Comparison of ENCODE assay signal across 11 mouse cellular contexts in genomic region chr19:40395321-40395695, GRCm38 (mm10).
DNase-seq lines count a peak whose midpoint lies in the region; ATAC-seq lines count a peak whose summit lies in the region.
"Had no signal": no experiment of that assay in that cellular context is flagged by ENCODE, and none has a peak within 500 bp of the region (broad histone marks: within the 10 kb centered on the region; RNA-seq: fewer than 3 reads in every experiment).

No protein-coding gene starts in this region.

- ATAC-seq in heart, embryonic 13.5 days (ENCODE audit: extremely low read depth, insufficient number of reproducible peaks, low FRiP score, low TSS enrichment): no peak
- no peak for ATAC-seq in neural tube, embryonic 11.5 days (ENCODE audit: insufficient read depth, low FRiP score, low TSS enrichment)
- no peak for ATAC-seq in limb, embryonic 12.5 days (ENCODE audit: insufficient number of reproducible peaks, insufficient read depth, low FRiP score, low TSS enrichment, low read depth)
- ATAC-seq in stomach, embryonic 16.5 days (ENCODE audit: insufficient read depth, low FRiP score): no peak

- no peak overlapping the region for H3K4me3 ChIP-seq in heart, embryonic 13.5 days
- no peak overlapping the region for H3K4me3 ChIP-seq in neural tube, embryonic 11.5 days (ENCODE audit: low read depth, low read length)
- H3K4me3 ChIP-seq in limb, embryonic 12.5 days (replicated peaks): no peak overlapping the region
- H3K4me3 ChIP-seq in stomach, embryonic 16.5 days (replicated peaks; ENCODE audit: low read length): no peak overlapping the region
- H3K4me3 ChIP-seq: erythroblast, embryonic 14.5 days had no signal

- H3K4me2 ChIP-seq in heart, embryonic 13.5 days: peak overlapping the region; percentile 30
- no peak overlapping the region for H3K4me2 ChIP-seq in neural tube, embryonic 11.5 days (ENCODE audit: low read depth)
- H3K4me2 ChIP-seq in limb, embryonic 12.5 days: no peak overlapping the region
- peak overlapping the region; percentile 19 for H3K4me2 ChIP-seq in stomach, embryonic 16.5 days (ENCODE audit: low read depth, low read length)

- intact Hi-C loops in heart, postnatal 36 days (cut with DNase I): loop anchor here (2.0 kb wide), 1 partner anchor 41 kb away; no protein-coding TSS in a partner anchor

- no peaks in the 10 kb centered on the region for H3K9me3 ChIP-seq in heart, embryonic 13.5 days
- H3K9me3 ChIP-seq in neural tube, embryonic 11.5 days (ENCODE audit: control insufficient read depth, low read length): no peaks in the 10 kb centered on the region
- H3K9me3 ChIP-seq in limb, embryonic 12.5 days: no peaks in the 10 kb centered on the region
- no peaks in the 10 kb centered on the region for H3K9me3 ChIP-seq in stomach, embryonic 16.5 days (replicated peaks; ENCODE audit: control insufficient read depth, low read length)

- H3K4me1 ChIP-seq in heart, embryonic 13.5 days: peaks cover 35% of the 10 kb centered on the region
- no peaks in the 10 kb centered on the region; the same call in 1 of the 2 replicates for H3K4me1 ChIP-seq in neural tube, embryonic 11.5 days (ENCODE audit: control insufficient read depth, insufficient read depth, low read length)
- peaks cover 17% of the 10 kb centered on the region for H3K4me1 ChIP-seq in limb, embryonic 12.5 days (replicated peaks)
- H3K4me1 ChIP-seq in stomach, embryonic 16.5 days (ENCODE audit: control insufficient read depth, insufficient read depth, low read length): peaks cover 13% of the 10 kb centered on the region

- DNase-seq in heart, postnatal 36 days: no peak
- DNase-seq in neural tube, embryonic 11.5 days (ENCODE audit: low spot score): no peak
- no peak for DNase-seq in neural tube, embryonic 10.5 days (ENCODE audit: extremely low spot score, low spot score)
- no peak for DNase-seq in gastrocnemius, postnatal 4 days (ENCODE audit: low spot score in 2 of 2)
- DNase-seq in kidney, adult 9 months: no peak
- DNase-seq: adrenal gland, postnatal 10 days; thymus, adult 2 months had no signal

- H3K27me3 ChIP-seq in heart, embryonic 13.5 days (replicated peaks): no peaks in the 10 kb centered on the region
- no peaks in the 10 kb centered on the region for H3K27me3 ChIP-seq in neural tube, embryonic 11.5 days (ENCODE audit: control insufficient read depth, insufficient read depth, low read length)
- no peaks in the 10 kb centered on the region for H3K27me3 ChIP-seq in limb, embryonic 12.5 days
- H3K27me3 ChIP-seq in stomach, embryonic 16.5 days (ENCODE audit: control insufficient read depth, insufficient read depth, low read length): no peaks in the 10 kb centered on the region

- 82% methylated on average over 12 of the region's 12 CpGs for WGBS in heart, embryonic 13.5 days
- WGBS in neural tube, embryonic 11.5 days: 92% methylated on average over 12 of the region's 12 CpGs
- WGBS in limb, embryonic 12.5 days: 86% methylated on average over 12 of the region's 12 CpGs
- WGBS in stomach, embryonic 16.5 days: 82% methylated on average over 12 of the region's 12 CpGs

- H3K9ac ChIP-seq in heart, embryonic 13.5 days: peak overlapping the region; percentile 65
- no peak overlapping the region for H3K9ac ChIP-seq in neural tube, embryonic 11.5 days (ENCODE audit: low read length)
- H3K9ac ChIP-seq in limb, embryonic 12.5 days (replicated peaks): no peak overlapping the region
- peak overlapping the region; percentile 44; the same call in 1 of the 2 replicates for H3K9ac ChIP-seq in stomach, embryonic 16.5 days (ENCODE audit: low read length)

- H3K27ac ChIP-seq in heart, embryonic 13.5 days (replicated peaks): peak overlapping the region; percentile 91
- peak overlapping the region; percentile 17; the same call in 1 of the 2 replicates for H3K27ac ChIP-seq in neural tube, embryonic 11.5 days (ENCODE audit: low read depth, low read length)
- peak overlapping the region; percentile 67; the same call in 1 of the 2 replicates for H3K27ac ChIP-seq in limb, embryonic 12.5 days
- peak overlapping the region; percentile 90 for H3K27ac ChIP-seq in stomach, embryonic 16.5 days (ENCODE audit: low read length)

- peaks cover 33% of the 10 kb centered on the region for H3K36me3 ChIP-seq in heart, embryonic 13.5 days
- no peaks in the 10 kb centered on the region for H3K36me3 ChIP-seq in neural tube, embryonic 11.5 days (ENCODE audit: control insufficient read depth, insufficient read depth, low read length)
- H3K36me3 ChIP-seq in limb, embryonic 12.5 days: no peaks in the 10 kb centered on the region
- no peaks in the 10 kb centered on the region for H3K36me3 ChIP-seq in stomach, embryonic 16.5 days (ENCODE audit: control insufficient read depth, insufficient read depth, low read length)

Comparison
In these comparisons a context has a peak if more than half of its experiments do, and no peak if none do; other contexts are left out.
1. H3K27ac ChIP-seq: peak in every context shown above with its lines; median percentile 91 in heart, embryonic 13.5 days; 90 in stomach, embryonic 16.5 days; 67 in limb, embryonic 12.5 days; 17 in neural tube, embryonic 11.5 days.
2. H3K4me2 ChIP-seq: peak in heart, embryonic 13.5 days (single experiment) and stomach, embryonic 16.5 days (single experiment); none in neural tube, embryonic 11.5 days (single experiment) and limb, embryonic 12.5 days (single experiment).
3. H3K9ac ChIP-seq: peak in heart, embryonic 13.5 days (single experiment) and stomach, embryonic 16.5 days (single experiment); none in neural tube, embryonic 11.5 days (single experiment) and limb, embryonic 12.5 days (single experiment).